Mouse (Mus musculus): Measurements from ENCODE around the gene Lbh. TPM values are rescaled to one million over a fixed set of nuclear protein-coding genes. Genes with fewer than 3 reads are reported as not detected.

The Lbh gene
- polyA plus RNA-seq, 1 experiment: 3.8 TPM

DNA sequence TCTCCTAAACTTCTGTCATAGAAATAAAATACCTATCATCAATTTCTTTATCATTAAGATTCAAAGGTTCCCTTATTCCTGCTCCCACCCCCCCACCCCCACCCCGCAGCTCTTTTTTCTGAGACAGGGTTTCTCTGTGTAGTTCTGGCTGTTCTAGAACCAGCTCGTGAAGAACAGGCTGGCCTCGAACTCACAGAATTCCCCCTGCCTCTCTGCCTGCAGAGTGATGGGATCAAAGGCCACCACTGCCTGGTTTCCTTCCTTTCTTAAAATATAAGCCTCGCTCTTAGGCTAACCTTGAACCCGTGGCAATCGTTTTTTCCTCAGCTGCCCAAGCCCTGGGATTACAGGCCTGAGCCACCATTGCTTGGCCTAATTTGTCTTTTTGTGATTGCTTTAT is 26.5 kb upstream of the Lbh start:
- TF ChIP-seq POLR2A (IDR thresholded peaks at IDR 0.05; ENCODE audit: control insufficient read depth, low read depth, low read length) (no peak), CTCF (IDR thresholded peaks at IDR 0.05; ENCODE audit: control insufficient read depth, insufficient read depth, insufficient replicate concordance, low read depth, low read length) (no peak)

DNA sequence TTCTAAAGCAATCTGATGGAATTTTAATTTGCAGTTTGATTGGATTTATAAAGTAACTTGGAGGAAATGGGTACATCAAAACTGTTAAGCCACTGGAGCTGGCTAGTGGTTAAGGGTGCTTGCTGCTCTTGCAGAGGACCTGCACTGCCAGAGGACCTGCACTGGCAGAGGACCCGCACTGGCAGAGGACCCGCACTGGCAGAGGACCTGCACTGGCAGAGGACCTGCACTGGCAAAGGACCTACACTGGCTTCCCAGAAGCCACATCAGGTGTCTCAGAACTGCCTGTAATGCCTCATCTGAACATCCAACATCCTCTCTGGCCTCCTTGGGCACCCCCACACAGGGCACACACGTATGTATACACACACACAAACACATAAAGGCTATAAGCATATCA is 22.6 kb upstream of the Lbh start:
- no peak overlapping the region for H3K4me3 ChIP-seq (ENCODE audit: control insufficient read depth, low read depth, low read length)

More for the DNA sequence above, 26.5 kb upstream of the Lbh start:
- Histone ChIP-seq H3K27ac (ENCODE audit: control insufficient read depth, insufficient read depth, low read depth, low read length) (no peak overlapping the region), H3K36me3 (ENCODE audit: control insufficient read depth, insufficient read depth, low read length) (no peaks in the 10 kb centered on the region), H3K4me3 (ENCODE audit: control insufficient read depth, low read depth, low read length) (no peak overlapping the region), H3K27me3 (ENCODE audit: control insufficient read depth, insufficient read depth, low read length) (no peaks in the 10 kb centered on the region), H3K4me1 (ENCODE audit: control insufficient read depth, insufficient read depth, low read length) (no peaks in the 10 kb centered on the region)

DNA sequence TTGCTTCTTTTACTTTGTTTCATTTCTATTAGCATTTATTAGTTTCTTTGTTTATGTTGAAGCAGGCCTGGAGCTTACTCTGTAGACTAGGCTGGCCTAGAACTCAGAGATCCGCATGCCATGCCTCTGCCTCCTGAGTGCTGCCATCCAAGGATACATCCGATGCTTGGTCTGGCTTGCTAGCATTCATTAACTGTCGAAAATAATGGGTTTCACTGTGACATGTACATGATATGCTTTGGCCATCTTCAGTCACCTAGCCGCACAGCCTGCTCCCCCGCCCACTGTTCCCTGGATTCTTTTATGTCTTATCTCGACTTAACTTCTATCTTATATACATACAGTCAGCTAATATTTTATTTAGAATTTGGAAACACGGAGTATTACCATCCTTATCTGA is 21.0 kb upstream of the Lbh start:
- H3K4me1 ChIP-seq (ENCODE audit: control insufficient read depth, insufficient read depth, low read length): no peaks in the 10 kb centered on the region
- no peak for TF ChIP-seq CTCF (IDR thresholded peaks at IDR 0.05; ENCODE audit: control insufficient read depth, insufficient read depth, insufficient replicate concordance, low read depth, low read length)
- TF ChIP-seq POLR2A (IDR thresholded peaks at IDR 0.05; ENCODE audit: control insufficient read depth, low read depth, low read length): no peak
- H3K27me3 ChIP-seq (ENCODE audit: control insufficient read depth, insufficient read depth, low read length): no peaks in the 10 kb centered on the region
- H3K27ac ChIP-seq (ENCODE audit: control insufficient read depth, insufficient read depth, low read depth, low read length): no peak overlapping the region
- H3K36me3 ChIP-seq (ENCODE audit: control insufficient read depth, insufficient read depth, low read length): no peaks in the 10 kb centered on the region
- H3K4me3 ChIP-seq (ENCODE audit: control insufficient read depth, low read depth, low read length): no peak overlapping the region

More for the DNA sequence above, 22.6 kb upstream of the Lbh start:
- H3K36me3 ChIP-seq (ENCODE audit: control insufficient read depth, insufficient read depth, low read length): no peaks in the 10 kb centered on the region
- no peak overlapping the region for H3K27ac ChIP-seq (ENCODE audit: control insufficient read depth, insufficient read depth, low read depth, low read length)
- no peak for TF ChIP-seq CTCF (IDR thresholded peaks at IDR 0.05; ENCODE audit: control insufficient read depth, insufficient read depth, insufficient replicate concordance, low read depth, low read length)
- TF ChIP-seq POLR2A (IDR thresholded peaks at IDR 0.05; ENCODE audit: control insufficient read depth, low read depth, low read length): no peak
- no peaks in the 10 kb centered on the region for H3K4me1 ChIP-seq (ENCODE audit: control insufficient read depth, insufficient read depth, low read length)
- no peaks in the 10 kb centered on the region for H3K27me3 ChIP-seq (ENCODE audit: control insufficient read depth, insufficient read depth, low read length)

DNA sequence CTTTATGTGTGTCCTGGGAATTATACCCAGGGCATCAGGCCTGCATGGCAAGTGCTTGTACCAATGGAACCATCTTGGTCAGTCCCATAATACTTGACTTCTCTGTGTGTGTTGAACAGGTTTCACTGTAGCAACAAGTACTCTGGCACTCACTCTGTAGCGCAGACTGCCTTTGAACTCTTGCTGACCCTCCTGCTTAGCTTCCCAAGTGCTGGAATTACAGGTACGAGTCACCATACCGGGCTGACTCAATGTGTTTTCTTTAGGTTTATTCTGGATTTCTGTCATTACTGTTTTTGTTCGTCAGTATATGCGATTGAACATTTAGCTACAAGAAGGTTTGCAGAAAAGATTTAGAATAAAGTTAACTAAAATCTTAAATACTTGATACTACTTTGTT is 20.1 kb upstream of the Lbh start:
- Histone ChIP-seq H3K27me3 (ENCODE audit: control insufficient read depth, insufficient read depth, low read length) (no peaks in the 10 kb centered on the region), H3K27ac (ENCODE audit: control insufficient read depth, insufficient read depth, low read depth, low read length) (no peak overlapping the region), H3K4me1 (ENCODE audit: control insufficient read depth, insufficient read depth, low read length) (no peaks in the 10 kb centered on the region), H3K4me3 (ENCODE audit: control insufficient read depth, low read depth, low read length) (no peak overlapping the region), H3K36me3 (ENCODE audit: control insufficient read depth, insufficient read depth, low read length) (no peaks in the 10 kb centered on the region)
- no peak for TF ChIP-seq CTCF (IDR thresholded peaks at IDR 0.05; ENCODE audit: control insufficient read depth, insufficient read depth, insufficient replicate concordance, low read depth, low read length)
- TF ChIP-seq POLR2A (IDR thresholded peaks at IDR 0.05; ENCODE audit: control insufficient read depth, low read depth, low read length): no peak

DNA sequence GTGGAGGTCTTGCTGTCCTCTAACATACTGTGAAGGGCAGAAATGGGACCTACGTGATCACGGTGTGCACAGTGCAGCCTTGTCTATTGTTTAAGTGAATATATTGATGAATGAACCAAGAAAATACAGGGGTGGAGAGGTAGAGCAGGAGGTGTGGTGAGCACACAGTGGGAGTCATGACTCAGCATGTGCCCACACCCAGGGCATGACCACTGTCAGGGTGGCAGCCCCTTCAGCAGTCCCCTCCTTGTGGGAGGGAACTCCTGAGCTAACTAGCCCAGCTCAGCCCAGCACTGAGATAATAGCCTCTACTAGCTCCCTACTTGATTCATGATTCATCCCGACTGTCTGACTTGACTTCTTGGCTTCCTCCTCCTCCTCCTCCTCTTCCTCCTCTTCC is 19.3 kb upstream of the Lbh start:
- Histone ChIP-seq H3K27me3 (ENCODE audit: control insufficient read depth, insufficient read depth, low read length) (no peaks in the 10 kb centered on the region), H3K36me3 (ENCODE audit: control insufficient read depth, insufficient read depth, low read length) (no peaks in the 10 kb centered on the region), H3K4me1 (ENCODE audit: control insufficient read depth, insufficient read depth, low read length) (no peaks in the 10 kb centered on the region), H3K27ac (ENCODE audit: control insufficient read depth, insufficient read depth, low read depth, low read length) (no peak overlapping the region), H3K4me3 (ENCODE audit: control insufficient read depth, low read depth, low read length) (no peak overlapping the region)
- TF ChIP-seq POLR2A (IDR thresholded peaks at IDR 0.05; ENCODE audit: control insufficient read depth, low read depth, low read length) (no peak), CTCF (IDR thresholded peaks at IDR 0.05; ENCODE audit: control insufficient read depth, insufficient read depth, insufficient replicate concordance, low read depth, low read length) (no peak)

DNA sequence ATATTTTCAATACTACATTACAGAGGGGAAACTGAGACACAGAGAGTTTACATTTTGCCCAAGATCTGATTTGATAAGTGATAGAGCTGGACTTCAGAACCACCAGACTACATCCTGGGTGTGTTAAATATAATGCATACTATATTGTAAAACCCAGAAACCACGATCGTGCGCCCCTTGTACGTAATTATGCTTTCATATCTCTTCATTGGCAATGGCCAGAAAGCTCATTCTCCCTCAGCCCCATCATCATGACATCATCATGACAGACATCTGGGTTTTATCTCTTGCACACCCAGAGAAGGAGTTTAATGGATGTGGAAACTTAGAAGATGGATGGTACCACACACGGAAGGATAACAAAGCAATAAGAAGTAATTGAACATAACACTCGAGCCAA is 17.1 kb upstream of the Lbh start:
- Histone ChIP-seq H3K36me3 (ENCODE audit: control insufficient read depth, insufficient read depth, low read length) (no peaks in the 10 kb centered on the region), H3K27ac (ENCODE audit: control insufficient read depth, insufficient read depth, low read depth, low read length) (no peak overlapping the region), H3K4me1 (ENCODE audit: control insufficient read depth, insufficient read depth, low read length) (no peaks in the 10 kb centered on the region), H3K4me3 (ENCODE audit: control insufficient read depth, low read depth, low read length) (no peak overlapping the region), H3K27me3 (ENCODE audit: control insufficient read depth, insufficient read depth, low read length) (no peaks in the 10 kb centered on the region)
- no peak for TF ChIP-seq POLR2A (IDR thresholded peaks at IDR 0.05; ENCODE audit: control insufficient read depth, low read depth, low read length)
- no peak for TF ChIP-seq CTCF (IDR thresholded peaks at IDR 0.05; ENCODE audit: control insufficient read depth, insufficient read depth, insufficient replicate concordance, low read depth, low read length)

DNA sequence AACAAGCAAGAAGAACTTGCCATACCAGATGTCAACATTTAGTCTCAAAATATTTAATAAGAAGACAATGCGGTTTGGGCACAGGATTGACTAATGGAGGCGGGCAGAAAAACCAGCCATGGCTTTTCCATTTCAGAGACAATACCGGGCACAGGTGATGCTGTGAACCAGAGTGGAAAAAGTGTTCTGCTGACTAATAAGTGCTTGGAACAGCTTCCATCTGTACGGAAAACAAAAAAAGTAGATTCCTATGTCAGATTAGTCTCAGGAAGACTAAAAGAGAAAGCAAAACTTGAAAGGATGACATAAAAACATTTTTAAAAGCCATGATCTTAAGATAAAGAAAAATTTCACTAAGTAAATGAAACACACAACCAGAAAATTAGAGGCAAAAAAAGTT is 16.4 kb upstream of the Lbh start:
- H3K36me3 ChIP-seq (ENCODE audit: control insufficient read depth, insufficient read depth, low read length): no peaks in the 10 kb centered on the region
- H3K4me1 ChIP-seq (ENCODE audit: control insufficient read depth, insufficient read depth, low read length): no peaks in the 10 kb centered on the region
- H3K27me3 ChIP-seq (ENCODE audit: control insufficient read depth, insufficient read depth, low read length): no peaks in the 10 kb centered on the region
- H3K27ac ChIP-seq (ENCODE audit: control insufficient read depth, insufficient read depth, low read depth, low read length): no peak overlapping the region
- TF ChIP-seq CTCF (IDR thresholded peaks at IDR 0.05; ENCODE audit: control insufficient read depth, insufficient read depth, insufficient replicate concordance, low read depth, low read length) (no peak), POLR2A (IDR thresholded peaks at IDR 0.05; ENCODE audit: control insufficient read depth, low read depth, low read length) (no peak)
- H3K4me3 ChIP-seq (ENCODE audit: control insufficient read depth, low read depth, low read length): no peak overlapping the region

DNA sequence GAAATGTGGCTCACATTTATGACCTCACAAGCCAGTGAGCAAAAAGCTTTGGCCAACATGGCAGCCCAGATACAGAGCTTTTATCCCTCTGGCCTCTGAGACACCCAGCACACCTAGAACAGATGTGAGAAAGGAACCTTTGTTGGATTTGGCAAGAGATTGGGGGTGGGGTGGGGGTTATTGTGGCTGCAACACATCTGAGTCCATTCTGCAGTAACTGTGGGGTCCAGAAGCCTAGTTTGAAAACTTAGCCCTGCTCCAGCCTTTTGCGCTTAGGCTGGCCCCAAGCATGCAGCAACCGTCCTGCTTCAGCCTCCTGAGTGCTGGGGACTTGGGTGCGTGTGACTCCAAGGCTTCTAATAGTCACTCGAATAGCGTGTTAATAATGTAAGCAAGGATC is 14.8 kb upstream of the Lbh start:
- no peak overlapping the region for H3K4me3 ChIP-seq (ENCODE audit: control insufficient read depth, low read depth, low read length)
- H3K36me3 ChIP-seq (ENCODE audit: control insufficient read depth, insufficient read depth, low read length): no peaks in the 10 kb centered on the region
- no peaks in the 10 kb centered on the region for H3K27me3 ChIP-seq (ENCODE audit: control insufficient read depth, insufficient read depth, low read length)
- TF ChIP-seq CTCF (IDR thresholded peaks at IDR 0.05; ENCODE audit: control insufficient read depth, insufficient read depth, insufficient replicate concordance, low read depth, low read length) (no peak), POLR2A (IDR thresholded peaks at IDR 0.05; ENCODE audit: control insufficient read depth, low read depth, low read length) (no peak)
- no peaks in the 10 kb centered on the region for H3K4me1 ChIP-seq (ENCODE audit: control insufficient read depth, insufficient read depth, low read length)
- no peak overlapping the region for H3K27ac ChIP-seq (ENCODE audit: control insufficient read depth, insufficient read depth, low read depth, low read length)

Data from testis, adult 2 months (tissue).